Mouse (Mus musculus) thymus, adult 18-20 months (tissue): ENCODE data around the gene Trnt1.

ENCODE experiments used
- DNase-seq, 2 experiments: peaks; one replicate each; pipeline ENCODE4 v3.0.0; 2022; ENCODE audit warnings: mixed read lengths in 2 of 2

Gene Trnt1

GRCm38 (mm10) chr6:106791429-106791828, 22.5 kb downstream of the Trnt1 start:
- no peak for DNase-seq

GRCm38 (mm10) chr6:106792486-106792885, 23.6 kb downstream of the Trnt1 start:
- DNase-seq, result no peak

- DNase-seq, result no peak
Measured at GRCm38 (mm10) chr6:106793088-106793487, 24.2 kb downstream of the Trnt1 start.

- DNase-seq, result no peak
Measured at GRCm38 (mm10) chr6:106793621-106794020, 24.7 kb downstream of the Trnt1 start.

- no peak for DNase-seq
Measured at GRCm38 (mm10) chr6:106794094-106794814, 25.3 kb downstream of the Trnt1 start.

GRCm38 (mm10) chr6:106799333-106800226, 30.7 kb downstream of the Trnt1 start, which contains the start of gene Crbn:
TSS of gene Crbn (minus strand) at chr6:106800077.
- peak; percentile 77 to 83 for DNase-seq

- DNase-seq, result no peak
Measured at GRCm38 (mm10) chr6:106800227-106800557, 31.3 kb downstream of the Trnt1 start.

GRCm38 (mm10) chr6:106804904-106805303, 36.0 kb downstream of the Trnt1 start:
- DNase-seq, result no peak

GRCm38 (mm10) chr6:106809161-106809560, 40.2 kb downstream of the Trnt1 start:
- no peak for DNase-seq

- no peak for DNase-seq
Measured at GRCm38 (mm10) chr6:106810686-106811085, 41.8 kb downstream of the Trnt1 start.

GRCm38 (mm10) chr6:106819246-106819645, 50.3 kb downstream of the Trnt1 start:
- no peak for DNase-seq

- no peak for DNase-seq
Measured at GRCm38 (mm10) chr6:106819906-106820305, 51.0 kb downstream of the Trnt1 start.

GRCm38 (mm10) chr6:106820566-106820965, 51.6 kb downstream of the Trnt1 start:
- no peak for DNase-seq

GRCm38 (mm10) chr6:106822329-106822728, 53.4 kb downstream of the Trnt1 start:
- no peak for DNase-seq
